Mouse (Mus musculus): ENCODE data around the gene Trim5.
A peak's percentile ranks its signal among the peaks of the same experiment; 100 is the strongest.
"Not testable (repeated sequence)": the region's sequence is repeated elsewhere in the genome, so short reads cannot be mapped to it uniquely, and the experiment has no call there.

Trim5 gene

GRCm38 (mm10) chr7:104287576-104288443 lies at the start of gene Trim5:
Gene Trim5 (minus strand): TSS chr7:104288094.
- ATAC-seq (ENCODE audit: low TSS enrichment), result peak; percentile 57; the same call in 1 of the 2 replicates

DNA sequence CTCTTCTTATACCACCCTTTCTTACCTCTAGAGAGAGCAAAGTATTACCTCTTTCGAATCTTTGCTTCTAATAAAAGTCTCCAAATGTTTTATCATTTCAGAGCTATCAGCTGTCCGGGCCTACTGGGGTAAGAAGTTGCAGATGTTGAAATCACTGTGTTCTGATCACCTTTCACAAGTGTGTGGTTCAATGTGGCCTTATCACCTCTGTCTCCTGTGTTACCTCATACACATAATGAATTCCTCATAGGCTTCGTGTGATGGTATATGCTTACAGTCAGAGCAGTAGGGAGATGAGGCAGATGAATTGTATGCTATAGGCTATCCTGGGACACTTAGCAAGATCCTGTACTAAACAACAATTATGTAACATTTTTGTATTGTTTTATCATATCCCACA lies 47.7 kb upstream of the Trim5 start:
- not testable (repeated sequence) for ATAC-seq (ENCODE audit: low TSS enrichment)

- not testable (repeated sequence) for ATAC-seq (ENCODE audit: low TSS enrichment)
Observed at GRCm38 (mm10) chr7:104329171-104329570, 41.3 kb upstream of the Trim5 start, which contains the start of gene Trim34b. Gene Trim34b (plus strand): TSS chr7:104329471.

DNA sequence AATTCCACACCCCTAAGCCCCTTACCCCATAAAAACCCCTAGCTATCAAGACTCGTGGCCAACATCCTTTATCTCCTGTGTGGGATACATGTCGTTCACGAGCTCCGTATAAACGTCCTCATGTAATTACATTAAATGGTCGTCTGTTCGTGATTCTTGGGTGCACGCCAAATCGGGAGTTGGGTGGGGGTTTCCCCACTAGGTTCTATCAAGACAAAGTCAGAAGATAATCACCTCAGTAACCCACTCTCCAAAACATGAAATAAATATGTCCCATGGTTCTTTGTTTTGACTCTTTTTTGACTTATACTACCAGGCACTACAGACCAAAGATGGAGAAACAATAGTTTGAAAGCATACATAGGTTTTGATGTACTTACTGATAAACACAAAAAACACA lies 34.1 kb upstream of the Trim5 start:
- no peak for ATAC-seq (ENCODE audit: low TSS enrichment)

DNA sequence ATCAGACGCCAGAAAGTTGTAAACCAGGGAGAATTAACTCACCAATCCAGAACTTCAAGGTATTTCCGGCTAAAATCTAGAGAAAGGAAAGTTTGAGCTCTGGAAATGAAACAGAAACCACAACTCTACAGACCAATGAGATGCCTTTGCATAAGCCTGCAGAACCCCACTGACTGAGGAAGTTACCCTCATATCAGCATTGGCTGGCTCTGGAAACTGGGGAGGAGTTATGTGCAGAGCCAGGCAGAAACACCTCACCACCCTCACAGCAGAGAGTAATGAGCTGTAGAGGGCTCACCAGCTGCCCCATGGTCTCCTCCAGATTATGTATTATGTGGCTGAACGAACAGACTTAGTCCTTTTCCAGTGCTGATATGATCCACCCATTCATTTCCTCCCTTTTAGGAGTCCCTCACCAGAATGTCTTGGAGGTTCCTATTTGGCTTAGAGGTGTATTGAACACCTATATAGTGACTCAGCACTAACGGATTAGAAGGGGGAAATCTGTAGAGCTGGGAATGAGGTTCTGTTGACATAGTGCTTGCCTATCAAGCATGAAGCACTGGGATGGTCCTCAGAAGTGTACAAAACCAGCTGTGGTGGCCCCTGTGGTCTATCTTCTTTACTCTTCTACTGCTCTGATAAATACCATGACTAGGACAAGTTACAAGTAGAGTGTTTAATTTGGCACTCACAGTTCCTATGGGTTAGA lies 27.6 kb upstream of the Trim5 start, which contains the start of gene Trim12a:
Trim12a (minus strand) TSS at position 98 of the 712 bp plus-strand sequence.
- ATAC-seq (ENCODE audit: low TSS enrichment), result 0 out of 2 replicates have a peak, but pooled peaks have one; percentile 47

DNA sequence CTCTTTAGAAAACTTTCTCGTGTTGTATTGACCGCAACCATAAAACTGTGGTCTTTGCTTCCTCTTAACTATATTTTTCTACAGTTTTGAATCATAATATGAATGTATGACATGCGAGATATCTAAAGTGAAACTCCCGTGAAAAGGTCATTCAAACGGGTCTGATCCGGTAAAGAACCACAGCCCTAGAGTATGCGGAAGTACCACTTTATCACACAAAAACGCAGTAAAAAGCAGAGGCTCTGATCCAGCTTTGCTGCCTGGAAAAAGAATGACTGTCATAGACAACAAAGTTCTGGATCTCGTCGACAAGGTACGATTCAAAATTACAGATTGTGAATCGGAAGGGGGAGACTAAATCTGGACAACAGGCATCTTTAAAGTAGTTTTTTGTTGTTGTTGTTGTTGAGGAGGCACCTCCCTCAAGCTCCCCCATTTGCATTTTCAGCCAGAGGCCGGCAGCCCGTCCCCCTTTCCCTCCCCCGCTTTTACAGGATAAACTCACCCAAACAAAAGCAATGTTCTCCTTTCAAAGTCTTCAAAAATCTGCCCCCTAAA lies 27.0 kb upstream of the Trim5 start:
- no peak for ATAC-seq (ENCODE audit: low TSS enrichment)

GRCm38 (mm10) chr7:104291638-104292400 lies 3.9 kb upstream of the Trim5 start:
- ATAC-seq (ENCODE audit: low TSS enrichment), result no peak

DNA sequence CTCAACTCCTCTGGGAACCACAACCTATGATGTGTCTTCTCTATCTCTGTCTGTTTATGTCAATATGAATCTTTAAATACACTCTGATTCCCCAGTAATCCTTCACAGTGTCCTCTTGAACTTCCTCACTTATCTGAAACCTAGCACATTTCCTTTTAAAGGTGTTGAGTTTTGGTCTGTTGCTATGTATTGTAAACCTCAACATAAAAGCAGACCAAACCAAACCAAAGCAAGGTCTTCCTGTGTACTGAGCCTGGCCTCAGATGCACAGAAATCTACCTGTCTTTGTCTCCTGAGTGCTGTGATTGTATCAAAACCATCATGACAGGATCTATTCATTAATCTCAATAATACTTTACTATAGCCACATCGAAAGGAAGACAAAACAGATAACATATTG lies 2.7 kb upstream of the Trim5 start:
- ATAC-seq (ENCODE audit: low TSS enrichment), result no peak

GRCm38 (mm10) chr7:104279361-104279760 lies 8.5 kb downstream of the Trim5 start:
- ATAC-seq (ENCODE audit: low TSS enrichment), result not testable (repeated sequence)

- ATAC-seq (ENCODE audit: low TSS enrichment), result not testable (repeated sequence)
Observed at GRCm38 (mm10) chr7:104265335-104265734, 22.6 kb downstream of the Trim5 start.

- ATAC-seq (ENCODE audit: low TSS enrichment), result not testable (repeated sequence)
Observed at GRCm38 (mm10) chr7:104260380-104260779, 27.5 kb downstream of the Trim5 start.

GRCm38 (mm10) chr7:104244287-104245181 lies 43.4 kb downstream of the Trim5 start, which contains the start of gene Trim34a:
Gene Trim34a (plus strand): TSS chr7:104244457.
- peak; percentile 92 for ATAC-seq (ENCODE audit: low TSS enrichment)

GRCm38 (mm10) chr7:104243616-104244015 lies 44.3 kb downstream of the Trim5 start:
- no peak for ATAC-seq (ENCODE audit: low TSS enrichment)

DNA sequence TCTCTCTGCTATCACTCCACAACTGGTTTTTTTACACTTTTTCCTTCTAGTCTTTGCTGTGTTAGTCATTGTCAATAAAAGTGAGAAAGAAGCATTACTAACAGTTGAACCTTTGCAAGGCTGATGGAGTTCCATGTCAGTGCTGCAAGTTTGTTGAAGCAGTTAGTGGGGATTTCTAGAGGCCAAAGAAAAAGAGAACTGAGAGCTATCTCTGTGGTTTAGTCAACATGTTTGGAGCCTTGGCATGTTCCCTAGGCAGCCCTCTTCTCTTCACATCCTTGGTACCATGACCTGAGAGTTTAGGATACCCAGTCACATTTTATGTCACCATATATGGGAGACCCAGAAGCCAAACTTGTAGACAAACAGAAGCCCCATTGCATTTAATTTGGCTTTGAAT lies 47.0 kb downstream of the Trim5 start:
- ATAC-seq (ENCODE audit: low TSS enrichment), result no peak

- no peak for ATAC-seq (ENCODE audit: low TSS enrichment)
Observed at GRCm38 (mm10) chr7:104231203-104231602, 56.7 kb downstream of the Trim5 start.

DNA sequence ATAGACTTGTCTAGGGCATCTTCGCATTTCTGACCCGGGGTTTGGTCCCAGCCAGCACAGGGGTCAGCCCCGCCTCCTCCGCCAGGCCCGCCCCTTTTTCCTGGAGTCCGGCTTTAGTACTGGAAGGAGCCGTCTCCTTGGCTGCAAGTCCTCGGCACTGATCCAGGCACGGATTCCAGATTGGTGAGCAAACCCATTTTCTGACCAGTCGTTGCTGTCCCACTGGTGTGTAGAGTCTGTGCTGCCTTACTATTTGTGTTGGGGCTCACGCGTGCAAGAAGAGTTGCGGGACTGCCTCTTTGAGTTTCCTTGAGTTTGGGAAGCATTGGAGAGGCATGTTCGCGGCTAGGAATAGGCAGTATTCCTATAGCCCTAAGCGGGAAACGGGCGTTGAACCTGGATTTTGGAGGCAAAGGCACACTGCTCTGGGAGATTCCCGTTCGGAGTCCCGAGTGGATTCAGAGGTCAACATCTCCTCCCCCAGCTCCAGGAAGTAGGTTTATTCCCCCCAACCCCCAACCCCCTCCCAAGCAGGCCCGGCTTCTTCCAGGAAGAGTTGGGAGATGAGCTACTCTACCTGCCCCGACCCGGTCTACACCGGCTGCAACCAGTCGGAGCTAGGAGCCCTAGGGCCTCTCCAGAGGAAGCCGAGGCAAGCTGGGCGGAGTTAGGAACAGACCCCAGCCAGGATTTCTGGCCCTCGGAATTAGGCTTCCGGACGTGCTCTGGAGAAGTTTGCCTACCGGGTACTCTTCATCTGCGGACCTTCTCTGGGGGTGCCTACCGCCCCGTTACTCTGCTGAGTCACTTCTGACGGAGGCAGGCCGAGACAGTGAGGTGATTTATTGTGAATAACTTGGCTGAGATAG lies 69.0 kb downstream of the Trim5 start, which contains the start of gene Trim6:
Trim6 (plus strand) TSS at position 93 of the 869 bp plus-strand sequence.
- no peak for ATAC-seq (ENCODE audit: low TSS enrichment)

- no peak for ATAC-seq (ENCODE audit: low TSS enrichment)
Observed at GRCm38 (mm10) chr7:104217881-104218280, 70.0 kb downstream of the Trim5 start.

DNA sequence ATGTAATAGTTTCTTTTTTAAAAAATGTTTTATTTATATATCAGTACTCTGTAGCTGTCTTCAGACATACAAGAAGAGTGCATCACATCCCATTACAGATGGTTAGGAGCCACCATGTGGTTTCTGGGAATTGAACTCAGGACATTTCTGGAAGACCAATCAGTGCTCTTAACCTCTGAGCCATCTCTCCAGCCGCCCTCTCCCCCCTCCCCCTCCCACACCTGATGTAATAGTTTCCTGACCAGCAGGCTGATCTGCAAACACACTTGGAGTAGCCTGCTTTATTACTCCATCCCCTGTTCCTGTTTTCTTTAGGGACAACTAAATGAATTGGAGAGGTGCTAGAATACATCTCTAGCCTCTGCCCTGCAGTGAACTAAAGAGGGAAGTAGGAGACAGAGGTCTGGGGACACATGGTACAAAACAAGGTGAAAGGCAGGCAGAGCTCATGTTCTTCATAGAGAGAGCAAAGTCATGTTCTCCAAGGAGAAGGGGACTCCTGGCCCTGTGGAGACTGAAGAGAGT lies 71.8 kb downstream of the Trim5 start:
- no peak for ATAC-seq (ENCODE audit: low TSS enrichment)

Data from frontal cortex, adult (tissue).